Mouse (Mus musculus): ENCODE measurements at regions not wholly inside any gene's neighbourhood (a gene's known extent, or its start where the extent isn't known, plus 50 kb on each side); places are given as distances from the start of the nearest gene placed in this dataset.

- ATAC-seq (no peak), DNase-seq (ENCODE audit: low spot score) (peak; percentile 3)
- H3K27me3 ChIP-seq (ENCODE audit: insufficient read depth, low read length): no peaks in the 10 kb centered on the region
- no peak overlapping the region for H3K4me2 ChIP-seq (ENCODE audit: low read depth, low read length)
- peak; percentile 33; the same call in 1 of the 2 replicates for TF ChIP-seq CTCF (IDR thresholded peaks at IDR 0.05; ENCODE audit: low read depth)
- H3K36me3 ChIP-seq (ENCODE audit: insufficient read depth, low read length): no peaks in the 10 kb centered on the region
- no peaks in the 10 kb centered on the region for H3K9me3 ChIP-seq (ENCODE audit: low read length)
- no peak overlapping the region for H3K4me3 ChIP-seq (ENCODE audit: low read length)
- H3K4me1 ChIP-seq (ENCODE audit: insufficient read depth, low read length): no peaks in the 10 kb centered on the region
- no peak overlapping the region for H3K9ac ChIP-seq (replicated peaks; ENCODE audit: low read length)
- no peak overlapping the region for H3K27ac ChIP-seq
Observed at GRCm38 (mm10) chrX:56276348-56276747, 63.7 kb upstream of the Gm773 start.

GRCm38 (mm10) chrX:56274170-56274569 is 61.5 kb upstream of the Gm773 start:
- no peak overlapping the region for H3K9ac ChIP-seq (replicated peaks; ENCODE audit: low read length)
- H3K27me3 ChIP-seq (ENCODE audit: insufficient read depth, low read length): no peaks in the 10 kb centered on the region
- WGBS: 6% methylated on average over 1 of the region's 1 CpGs
- TF ChIP-seq CTCF (IDR thresholded peaks at IDR 0.05; ENCODE audit: low read depth): peak; percentile 51
- ATAC-seq (no peak), DNase-seq (ENCODE audit: low spot score) (peak; percentile 38)
- no peak overlapping the region for H3K27ac ChIP-seq
- no peak overlapping the region for H3K4me3 ChIP-seq (ENCODE audit: low read length)
- no peak overlapping the region for H3K4me2 ChIP-seq (ENCODE audit: low read depth, low read length)
- H3K4me1 ChIP-seq (ENCODE audit: insufficient read depth, low read length): no peaks in the 10 kb centered on the region
- H3K9me3 ChIP-seq (ENCODE audit: low read length): no peaks in the 10 kb centered on the region
- no peaks in the 10 kb centered on the region for H3K36me3 ChIP-seq (ENCODE audit: insufficient read depth, low read length)

GRCm38 (mm10) chrX:56269706-56270105 is 57.0 kb upstream of the Gm773 start:
- Histone ChIP-seq H3K9me3 (ENCODE audit: low read length) (no peaks in the 10 kb centered on the region), H3K4me1 (ENCODE audit: insufficient read depth, low read length) (no peaks in the 10 kb centered on the region), H3K9ac (replicated peaks; ENCODE audit: low read length) (no peak overlapping the region), H3K27ac (no peak overlapping the region), H3K4me2 (ENCODE audit: low read depth, low read length) (no peak overlapping the region), H3K27me3 (ENCODE audit: insufficient read depth, low read length) (no peaks in the 10 kb centered on the region), H3K4me3 (ENCODE audit: low read length) (no peak overlapping the region), H3K36me3 (ENCODE audit: insufficient read depth, low read length) (no peaks in the 10 kb centered on the region)
- ATAC-seq (no peak), DNase-seq (ENCODE audit: low spot score) (no peak)
- no peak for TF ChIP-seq CTCF (IDR thresholded peaks at IDR 0.05; ENCODE audit: low read depth)
- 87% methylated on average over 2 of the region's 2 CpGs for WGBS

All from hindbrain, postnatal 0 days (tissue).